Mouse (Mus musculus): ENCODE data around the gene Lsg1.

DNA sequence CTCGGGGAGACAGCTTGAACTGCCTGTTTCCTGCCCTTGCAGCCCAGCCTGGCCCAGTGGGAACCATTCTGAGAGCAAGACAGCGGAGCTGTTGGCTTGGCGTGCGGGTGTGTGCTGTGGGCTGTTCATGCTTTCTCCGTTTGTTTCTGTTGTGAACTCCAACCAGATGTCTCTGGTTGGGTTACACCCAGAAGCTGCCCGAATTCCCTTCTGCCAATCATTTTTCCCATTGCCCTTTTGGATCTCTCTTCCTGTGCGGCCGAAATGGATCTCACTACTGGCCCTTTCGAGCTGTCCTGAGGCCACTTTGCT is 16.1 kb upstream of the Lsg1 start:
- TF ChIP-seq CTCF (IDR thresholded peaks at IDR 0.05; ENCODE audit: borderline replicate concordance, insufficient read depth, low read depth, low read length) (no peak), POLR2A (IDR thresholded peaks at IDR 0.05; ENCODE audit: borderline replicate concordance, insufficient read depth, low read length) (no peak)
